Mouse (Mus musculus): ENCODE measurements around the gene Mrgprx2. TPM values are rescaled to one million over a fixed set of nuclear protein-coding genes. Genes with fewer than 3 reads are reported as not detected.
"Not testable (repeated sequence)": the region's sequence is repeated elsewhere in the genome, so short reads cannot be mapped to it uniquely, and the experiment has no call there.

Gene Mrgprx2
- not detected in 2 replicates for polyA plus RNA-seq (2016; fragmentation: Nextera tagmentation; extraction: Ambion mirVana)

DNA sequence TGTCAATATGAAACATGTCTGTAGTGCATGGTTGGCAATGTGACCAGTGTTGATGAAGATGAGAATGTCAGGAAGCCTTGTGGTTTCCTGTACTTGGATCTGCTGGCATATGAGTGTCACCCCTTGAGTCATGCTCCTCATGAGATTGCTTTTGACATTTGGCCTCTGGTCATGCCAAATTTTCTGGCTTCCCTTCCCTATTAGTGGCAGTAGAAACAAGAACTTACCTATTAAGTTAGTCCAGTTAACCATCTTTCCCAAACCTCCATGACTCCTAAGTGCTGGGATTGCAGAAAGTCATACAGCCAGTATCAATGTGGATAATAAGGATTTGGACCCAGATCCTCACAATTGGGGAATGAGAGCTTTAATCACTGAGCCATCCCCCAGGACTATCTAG lies at the start of gene Mrgprx2:
Mrgprx2 (minus strand) TSS at position 101 of the 400 bp plus-strand sequence.
- no peaks in the 10 kb centered on the region for H3K4me1 ChIP-seq
- no peak within 1 kb of the TSS for H3K4me3 ChIP-seq
- H3K36me3 ChIP-seq = no peaks in the 10 kb centered on the region
- no peak within 1 kb of the TSS for H3K9ac ChIP-seq
- H3K9me3 ChIP-seq = peaks cover 14% of the 10 kb centered on the region; the same call in 1 of the 2 replicates
- H3K4me2 ChIP-seq (replicated peaks) = no peak within 1 kb of the TSS
- H3K27ac ChIP-seq = no peak within 1 kb of the TSS
- H3K27me3 ChIP-seq (replicated peaks) = no peaks in the 10 kb centered on the region
- ATAC-seq (ENCODE audit: low FRiP score, low read depth) = no peak

DNA sequence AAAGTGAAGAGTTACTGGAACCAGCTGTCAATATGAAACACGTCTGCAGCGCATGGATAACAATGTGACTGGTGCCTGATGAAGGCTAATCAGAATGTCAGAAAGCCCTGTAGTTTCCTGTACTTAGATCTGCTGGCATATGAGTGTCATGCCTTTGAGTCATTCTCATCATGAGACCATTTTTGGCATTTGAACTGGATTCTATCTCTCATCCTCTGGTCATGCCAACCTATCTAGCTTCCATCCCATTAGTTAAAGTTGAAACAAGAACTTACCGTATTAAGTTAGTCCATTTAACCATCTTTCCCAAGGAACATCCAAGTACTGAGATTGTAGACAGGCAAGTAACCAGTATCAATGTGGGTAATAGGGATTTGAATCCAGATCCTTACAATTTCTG lies 42.9 kb downstream of the Mrgprx2 start, which contains the start of gene Mrgprb1:
Mrgprb1 (minus strand) TSS at position 101 of the 400 bp plus-strand sequence.
- Histone ChIP-seq H3K4me3 (no peak within 1 kb of the TSS), H3K36me3 (no peaks in the 10 kb centered on the region), H3K9me3 (peaks cover 26% of the 10 kb centered on the region), H3K27ac (no peak within 1 kb of the TSS), H3K4me2 (replicated peaks) (no peak within 1 kb of the TSS), H3K27me3 (replicated peaks) (no peaks in the 10 kb centered on the region), H3K4me1 (no peaks in the 10 kb centered on the region), H3K9ac (no peak within 1 kb of the TSS)
- WGBS = 84% methylated on average over 3 of the region's 3 CpGs
- ATAC-seq (ENCODE audit: low FRiP score, low read depth) = no peak

DNA sequence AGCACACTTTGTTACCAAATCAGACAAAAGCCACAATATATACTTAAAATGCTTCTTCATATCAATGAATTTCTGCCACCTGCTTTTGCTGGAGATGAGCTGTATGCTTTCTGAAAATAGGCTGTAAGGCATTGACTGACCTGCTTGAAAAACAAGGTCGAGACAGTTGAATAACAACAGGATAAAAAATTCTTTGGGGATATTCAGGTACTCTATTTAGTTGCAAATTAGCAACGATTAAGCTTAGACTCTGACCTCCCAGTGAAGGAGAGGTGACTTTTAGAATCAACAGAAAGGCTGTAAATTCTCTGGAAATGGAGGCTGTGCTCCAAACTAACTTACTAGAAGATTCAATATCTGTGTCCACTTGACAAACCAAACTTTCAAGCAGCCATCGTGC lies 62.5 kb downstream of the Mrgprx2 start:
- Histone ChIP-seq H3K27ac (no peak overlapping the region), H3K36me3 (no peaks in the 10 kb centered on the region), H3K4me1 (no peaks in the 10 kb centered on the region), H3K9ac (no peak overlapping the region), H3K9me3 (peaks cover 37% of the 10 kb centered on the region), H3K4me3 (no peak overlapping the region), H3K27me3 (replicated peaks) (no peaks in the 10 kb centered on the region), H3K4me2 (replicated peaks) (no peak overlapping the region)
- WGBS = 55% methylated on average over 3 of the region's 3 CpGs
- no peak for ATAC-seq (ENCODE audit: low FRiP score, low read depth)

DNA sequence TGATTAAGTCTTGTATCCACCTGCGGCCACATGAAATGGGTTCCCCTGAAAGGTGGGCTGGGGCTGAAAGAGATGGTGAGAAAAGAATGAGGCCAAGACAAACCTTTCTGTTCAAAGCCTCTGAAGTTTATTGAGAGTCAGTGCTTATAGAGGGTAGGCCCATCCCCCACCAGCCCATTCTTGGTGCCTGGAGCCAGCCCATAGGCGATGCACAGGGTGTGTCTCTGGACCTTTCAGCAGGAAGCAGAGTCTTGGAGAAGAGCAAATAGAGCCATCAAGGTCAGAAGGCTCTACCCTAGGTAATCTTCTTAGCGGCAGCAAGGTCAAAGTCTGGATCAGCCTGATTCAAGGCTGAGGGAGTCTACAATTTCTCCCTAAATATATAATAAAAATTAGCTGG lies 63.2 kb downstream of the Mrgprx2 start:
- H3K27ac ChIP-seq; H3K27me3 ChIP-seq (replicated peaks); H3K4me3 ChIP-seq; H3K9ac ChIP-seq; H3K4me2 ChIP-seq (replicated peaks); H3K36me3 ChIP-seq; ATAC-seq (ENCODE audit: low FRiP score, low read depth); H3K4me1 ChIP-seq: not testable (repeated sequence)
- peaks cover 38% of the 10 kb centered on the region for H3K9me3 ChIP-seq
- 86% methylated on average over 3 of the region's 3 CpGs for WGBS

Other genes starting within 250 kb of the Mrgprx2 start
- not detected in 2 replicates for gene Mrgprb8, start 110.8 kb downstream of the Mrgprx2 start, polyA plus RNA-seq (2016; fragmentation: Nextera tagmentation; extraction: Ambion mirVana)
- gene Mrgprb1, start 43.0 kb downstream of the Mrgprx2 start, polyA plus RNA-seq (2016; fragmentation: Nextera tagmentation; extraction: Ambion mirVana) = not detected in 2 replicates
- not detected in 2 replicates for gene Mrgprb2, start 58.8 kb upstream of the Mrgprx2 start, polyA plus RNA-seq (2016; fragmentation: Nextera tagmentation; extraction: Ambion mirVana)
- not detected in 2 replicates for gene Mrgprb3, start 144.5 kb upstream of the Mrgprx2 start, polyA plus RNA-seq (2016; fragmentation: Nextera tagmentation; extraction: Ambion mirVana)